Mouse (Mus musculus): ENCODE measurements around the gene Slc26a8.

Gene Slc26a8

DNA sequence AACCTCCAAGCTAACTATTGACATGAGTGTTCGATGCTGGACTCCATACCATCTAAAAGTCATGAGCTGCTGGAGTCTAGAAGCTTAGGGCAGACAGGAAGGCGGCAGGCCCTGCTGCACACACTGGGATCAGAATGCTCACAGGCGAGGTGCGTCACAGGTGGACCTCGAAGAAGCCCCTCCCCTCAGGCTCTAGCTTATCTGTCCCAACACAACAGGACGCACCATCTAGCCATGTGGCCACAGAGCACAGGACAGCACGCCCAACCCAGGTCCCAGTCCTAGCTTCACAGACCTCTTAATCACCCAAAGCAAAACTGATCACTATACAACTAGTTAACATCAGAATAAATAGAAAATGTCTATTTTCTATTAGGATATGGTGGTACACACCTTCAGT is 71.9 kb downstream of the Slc26a8 start:
- in situ Hi-C loops (cut with MboI; ENCODE audit: low pct_unique_long_range_greater_than_20kb in 1 of 2, low sequenced_read_pairs in 2 of 2, unreplicated experiment in 1 of 2): no loop called here

DNA sequence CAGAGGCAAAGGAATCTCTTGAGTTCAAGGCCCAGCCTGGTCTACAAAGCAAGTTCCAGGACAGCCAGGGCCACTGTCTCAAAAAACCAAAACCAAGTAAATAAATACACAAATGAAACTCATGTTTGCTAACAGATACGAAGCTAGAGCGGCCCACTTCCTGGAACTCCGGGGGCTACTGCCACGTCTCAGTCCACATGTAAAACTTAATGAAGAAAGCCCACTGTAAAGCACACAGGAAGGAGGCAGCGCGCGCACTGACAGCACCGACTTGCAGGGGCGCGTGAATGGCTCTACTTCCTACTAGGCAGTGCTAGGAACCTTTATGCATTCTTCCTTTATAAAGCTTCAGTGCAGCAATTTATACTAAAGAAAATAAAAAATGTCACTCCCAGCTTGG is 72.4 kb downstream of the Slc26a8 start:
- in situ Hi-C loops (cut with MboI; ENCODE audit: low pct_unique_long_range_greater_than_20kb in 1 of 2, low sequenced_read_pairs in 2 of 2, unreplicated experiment in 1 of 2): no loop called here

DNA sequence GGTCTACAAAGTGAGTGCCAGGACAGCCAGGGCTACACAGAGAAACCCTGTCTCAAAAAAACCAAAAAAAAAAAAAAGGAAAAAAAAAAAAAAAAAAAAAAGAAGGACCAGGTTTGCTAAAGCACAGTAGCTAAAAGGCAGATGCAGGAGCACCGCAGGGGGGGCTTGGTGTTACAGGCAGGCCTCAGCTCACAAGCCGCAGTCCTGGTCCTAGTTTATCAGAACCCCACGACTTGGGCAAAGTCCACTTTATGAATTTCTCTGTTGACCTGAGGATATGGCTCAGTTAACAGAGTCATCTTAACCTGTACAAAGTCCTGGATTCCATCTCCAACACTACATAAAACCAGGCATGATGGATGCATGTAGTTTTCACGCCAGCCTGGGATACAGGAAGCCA is 74.7 kb downstream of the Slc26a8 start:
- in situ Hi-C loops (cut with MboI; ENCODE audit: low pct_unique_long_range_greater_than_20kb in 1 of 2, low sequenced_read_pairs in 2 of 2, unreplicated experiment in 1 of 2): no loop called here

DNA sequence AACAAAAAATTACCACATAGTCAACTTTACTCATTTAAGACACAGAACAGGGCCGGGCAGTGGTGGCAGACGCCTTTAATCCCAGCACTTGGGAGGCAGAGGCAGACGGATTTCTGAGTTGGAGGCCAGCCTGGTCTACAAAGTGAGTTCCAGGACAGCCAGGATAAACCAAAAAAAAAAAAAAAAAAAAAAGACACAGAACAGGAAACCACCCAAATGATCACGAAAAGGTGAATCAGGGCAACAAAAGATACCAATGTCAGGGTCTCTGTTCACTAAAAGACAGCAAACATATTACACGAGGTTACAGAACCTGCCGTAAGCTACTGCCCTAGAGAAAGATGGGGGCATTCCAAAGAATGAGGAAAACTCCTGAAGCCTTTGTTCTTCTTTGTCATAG is 76.9 kb downstream of the Slc26a8 start:
- in situ Hi-C loops (cut with MboI; ENCODE audit: low pct_unique_long_range_greater_than_20kb in 1 of 2, low sequenced_read_pairs in 2 of 2, unreplicated experiment in 1 of 2): no loop called here

DNA sequence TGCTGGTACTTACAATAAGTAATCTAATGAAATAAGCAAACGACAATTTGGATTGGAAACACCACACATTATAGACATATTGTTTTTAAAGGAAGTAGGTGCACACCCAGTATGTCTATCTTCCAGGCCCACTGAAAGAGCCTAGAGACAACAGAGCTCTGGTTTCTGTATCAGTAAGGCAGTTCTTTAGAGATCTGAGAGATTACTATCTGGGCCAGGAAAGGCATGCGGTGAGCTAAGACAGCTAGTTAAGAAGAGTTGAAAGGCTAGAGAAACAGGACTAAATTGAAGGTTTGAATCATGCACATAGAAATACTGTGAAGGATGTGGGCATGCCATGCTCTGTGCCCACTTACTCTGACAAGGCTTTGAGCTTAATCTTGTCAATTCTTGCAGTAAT is 77.4 kb downstream of the Slc26a8 start:
- in situ Hi-C loops (cut with MboI; ENCODE audit: low pct_unique_long_range_greater_than_20kb in 1 of 2, low sequenced_read_pairs in 2 of 2, unreplicated experiment in 1 of 2): no loop called here

DNA sequence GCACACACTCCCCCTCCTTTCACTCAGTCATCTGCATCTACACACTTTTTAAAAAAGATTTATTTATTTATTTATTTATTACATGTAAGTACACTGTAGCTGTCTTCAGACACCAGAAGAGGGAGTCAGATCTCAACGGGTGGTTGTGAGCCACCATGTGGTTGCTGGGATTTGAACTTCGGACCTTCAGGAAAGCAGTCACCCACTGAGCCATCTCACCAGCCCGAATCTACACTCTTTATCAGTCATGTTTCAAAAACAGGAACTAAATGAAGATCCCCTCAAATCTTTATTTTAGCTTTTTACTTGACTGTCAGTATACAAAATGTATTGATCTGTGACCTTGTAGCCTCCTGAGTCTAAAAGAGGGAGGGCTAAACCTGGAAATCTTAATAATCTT is 80.5 kb downstream of the Slc26a8 start:
- in situ Hi-C loops (cut with MboI; ENCODE audit: low pct_unique_long_range_greater_than_20kb in 1 of 2, low sequenced_read_pairs in 2 of 2, unreplicated experiment in 1 of 2): no loop called here

DNA sequence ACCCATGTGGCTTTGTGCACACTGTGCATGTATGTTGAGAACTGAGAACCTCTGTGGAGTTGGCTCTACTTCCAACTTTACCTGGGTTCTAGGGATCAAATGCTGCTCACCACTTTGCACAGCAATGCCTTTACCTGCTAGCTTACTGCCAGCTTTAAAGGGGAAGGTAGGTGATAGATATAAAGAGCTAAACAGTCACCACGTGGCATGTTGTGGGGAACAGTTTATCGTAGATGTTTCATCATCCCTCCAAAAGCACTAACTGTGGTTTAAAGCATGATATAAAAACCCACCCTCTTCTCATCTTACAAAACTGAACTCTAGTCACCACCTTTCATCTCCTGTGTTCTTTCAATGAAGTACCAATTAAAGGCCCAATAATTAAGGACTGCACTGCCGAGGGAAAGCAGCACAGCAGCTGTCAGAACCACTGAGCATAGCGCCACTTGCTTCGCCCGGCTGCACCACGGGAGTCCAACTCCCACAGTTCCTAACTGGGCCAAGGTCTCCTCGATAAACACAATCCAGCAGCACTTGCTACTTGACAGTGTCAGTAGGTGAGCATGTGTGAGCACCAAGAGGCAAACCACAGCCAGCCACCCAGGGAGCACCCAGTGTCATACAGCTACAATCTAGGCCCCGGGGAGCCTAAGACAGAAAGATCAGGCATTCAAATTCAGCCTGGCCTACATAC is 88.3 kb downstream of the Slc26a8 start:
- in situ Hi-C loops (cut with MboI; ENCODE audit: low pct_unique_long_range_greater_than_20kb in 1 of 2, low sequenced_read_pairs in 2 of 2, unreplicated experiment in 1 of 2): no loop called here

DNA sequence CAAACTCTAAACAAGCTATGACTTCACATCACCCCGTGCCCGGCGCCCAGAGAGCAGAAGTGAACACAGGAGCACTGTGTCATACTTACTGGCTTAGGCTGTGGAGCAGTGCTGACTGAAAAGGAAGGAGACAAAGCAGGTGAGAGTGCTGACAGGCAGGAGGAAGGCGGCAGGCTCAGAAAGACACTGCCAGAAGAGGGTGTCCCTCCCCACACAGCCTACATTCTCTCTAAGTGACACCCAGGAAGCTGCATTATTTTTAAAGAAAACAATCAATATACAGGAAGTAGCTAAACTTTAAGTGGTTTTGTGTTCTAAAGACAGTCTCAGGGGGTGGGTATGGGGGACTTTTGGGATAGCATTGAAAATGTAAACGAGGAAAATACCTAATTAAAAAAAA is 89.3 kb downstream of the Slc26a8 start:
- in situ Hi-C loops (cut with MboI; ENCODE audit: low pct_unique_long_range_greater_than_20kb in 1 of 2, low sequenced_read_pairs in 2 of 2, unreplicated experiment in 1 of 2): no loop called here

DNA sequence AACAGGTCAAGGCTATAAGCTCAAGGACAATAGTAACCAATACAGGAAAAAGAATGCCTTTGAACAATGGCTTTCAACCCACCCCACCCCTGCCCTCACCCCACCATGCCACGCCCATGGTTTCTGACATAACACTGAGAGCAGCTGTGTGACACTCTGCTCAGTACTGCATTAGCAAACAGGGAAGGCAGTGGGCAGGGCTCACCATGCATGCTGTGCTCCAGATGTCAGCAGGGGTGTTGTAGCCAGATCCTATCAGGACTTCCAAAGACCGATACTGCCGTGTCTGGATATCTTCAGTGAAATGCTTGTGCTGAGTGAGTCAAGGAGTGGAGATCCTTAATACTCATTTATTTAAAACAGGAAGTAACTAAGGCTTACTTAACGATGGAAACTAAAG is 96.1 kb downstream of the Slc26a8 start:
- in situ Hi-C loops (cut with MboI; ENCODE audit: low pct_unique_long_range_greater_than_20kb in 1 of 2, low sequenced_read_pairs in 2 of 2, unreplicated experiment in 1 of 2): no loop called here

DNA sequence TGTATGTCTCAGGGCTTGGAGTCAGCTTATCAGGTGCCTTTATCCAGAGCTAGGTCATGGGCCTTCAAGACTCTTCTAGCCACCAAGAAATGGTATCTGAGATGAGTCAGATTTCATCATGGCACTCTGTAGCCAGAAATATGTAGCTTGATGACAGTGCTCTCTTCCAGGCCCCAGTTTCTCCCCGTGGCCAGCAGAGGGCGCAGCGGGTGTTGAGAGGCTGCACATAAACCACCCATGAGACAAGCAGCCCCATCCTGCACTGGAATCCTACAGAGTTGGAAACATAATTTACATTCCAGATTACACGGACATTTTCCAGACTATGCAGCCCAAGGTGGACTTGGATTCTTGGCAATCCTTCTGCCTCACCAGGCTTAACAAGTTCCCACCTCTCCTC is 97.0 kb downstream of the Slc26a8 start:
- in situ Hi-C loops (cut with MboI; ENCODE audit: low pct_unique_long_range_greater_than_20kb in 1 of 2, low sequenced_read_pairs in 2 of 2, unreplicated experiment in 1 of 2): no loop called here

DNA sequence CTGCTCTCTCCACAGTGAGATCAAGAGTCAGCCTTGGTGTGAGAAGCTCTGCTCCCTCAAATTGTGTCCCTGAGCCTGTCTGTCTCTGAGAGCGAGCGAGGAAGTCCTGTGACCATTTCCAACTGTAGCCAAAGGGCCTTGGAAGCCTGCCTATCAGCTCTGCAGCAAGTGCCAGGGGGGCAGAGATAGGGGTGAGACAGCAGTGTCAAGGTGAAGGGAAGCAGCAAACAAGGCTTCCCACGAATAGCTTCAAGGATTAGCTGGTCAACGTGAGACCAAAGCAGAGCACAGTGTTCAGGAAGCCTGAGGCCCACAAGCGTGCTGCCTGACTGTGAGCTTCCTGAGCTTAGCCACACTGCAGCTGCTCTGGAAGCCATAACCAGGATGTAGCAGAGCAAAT is 98.6 kb downstream of the Slc26a8 start:
- in situ Hi-C loops (cut with MboI; ENCODE audit: low pct_unique_long_range_greater_than_20kb in 1 of 2, low sequenced_read_pairs in 2 of 2, unreplicated experiment in 1 of 2): no loop called here

DNA sequence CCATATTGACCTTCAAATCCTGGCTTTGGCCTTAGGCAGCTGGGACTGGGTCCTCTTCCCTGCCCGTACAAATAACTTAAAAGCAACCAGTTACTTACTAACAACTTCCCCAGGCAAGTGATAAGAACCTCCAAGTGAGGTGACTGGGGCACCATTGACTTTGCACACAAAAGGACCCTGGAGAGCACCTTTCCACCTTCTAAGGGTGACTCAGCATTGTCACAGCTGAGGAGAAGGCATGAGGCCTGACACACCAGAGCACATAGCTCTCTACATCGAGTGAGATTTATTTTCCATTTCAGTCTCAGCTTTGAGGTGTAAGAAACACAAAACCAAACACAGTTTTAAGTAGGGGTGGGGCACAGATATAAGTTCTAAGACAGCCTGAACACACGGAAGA is 99.4 kb downstream of the Slc26a8 start:
- in situ Hi-C loops (cut with MboI; ENCODE audit: low pct_unique_long_range_greater_than_20kb in 1 of 2, low sequenced_read_pairs in 2 of 2, unreplicated experiment in 1 of 2): no loop called here

DNA sequence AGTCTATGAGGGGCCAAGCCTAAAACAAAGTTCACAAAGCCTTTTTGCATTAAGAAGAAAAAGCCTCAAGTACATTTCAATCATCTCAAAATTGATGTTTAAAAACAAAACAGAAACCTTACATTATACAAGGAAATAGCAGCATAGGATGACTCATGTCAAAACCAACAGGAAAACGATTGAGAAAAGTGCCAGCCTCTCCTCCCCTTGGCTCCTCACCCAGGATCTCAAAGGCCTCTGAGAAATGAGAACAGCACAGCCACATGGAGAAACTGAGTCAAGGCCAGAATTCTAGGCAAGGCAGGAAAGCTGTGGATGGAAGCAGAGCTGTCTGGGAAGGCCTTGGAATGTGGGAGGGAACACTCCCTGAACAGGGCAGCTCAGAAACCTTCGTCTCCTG is 101.4 kb downstream of the Slc26a8 start:
- in situ Hi-C loops (cut with MboI; ENCODE audit: low pct_unique_long_range_greater_than_20kb in 1 of 2, low sequenced_read_pairs in 2 of 2, unreplicated experiment in 1 of 2): no loop called here

Data from mouse embryonic stem cell (cell line).